Mouse (Mus musculus) embryo, embryonic 11.5 days (tissue): ENCODE measurements at regions not wholly inside any gene's neighbourhood (a gene's known extent, or its start where the extent isn't known, plus 50 kb on each side); places are given as distances from the start of the nearest gene placed in this dataset.

ENCODE experiments used
- DNase-seq: peaks from one replicate; pipeline ENCODE4 v3.0.0-alpha.2; 2012; ENCODE audit warnings: low read depth, low spot score

GRCm38 (mm10) chr3:159689743-159690142 is 90.8 kb downstream of the Rpe65 start:
- no peak for DNase-seq

- DNase-seq: peak; percentile 19
These were observed 114.9 kb upstream of the Wls start for GRCm38 (mm10) chr3:159724340-159725119.

- DNase-seq: no peak
These were observed 107.3 kb upstream of the Wls start for GRCm38 (mm10) chr3:159732201-159732600.

- DNase-seq: no peak
These were observed 106.3 kb upstream of the Wls start for GRCm38 (mm10) chr3:159733141-159733540.

- DNase-seq: no peak
These were observed 104.9 kb upstream of the Wls start for GRCm38 (mm10) chr3:159734547-159734946.

- DNase-seq: no peak
These were observed 103.4 kb upstream of the Wls start for GRCm38 (mm10) chr3:159736070-159736469.

- DNase-seq: no peak
These were observed 98.7 kb upstream of the Wls start for GRCm38 (mm10) chr3:159740600-159741279.

GRCm38 (mm10) chr3:159741816-159742215 is 97.7 kb upstream of the Wls start:
- DNase-seq: no peak

GRCm38 (mm10) chr3:159759740-159760139 is 79.7 kb upstream of the Wls start:
- DNase-seq: no peak

- DNase-seq: no peak
These were observed 79.2 kb upstream of the Wls start for GRCm38 (mm10) chr3:159760293-159760692.

GRCm38 (mm10) chr3:159760949-159761348 is 78.5 kb upstream of the Wls start:
- DNase-seq: no peak

GRCm38 (mm10) chr3:159782222-159782844 is 57.1 kb upstream of the Wls start:
- DNase-seq: peak; percentile 30

GRCm38 (mm10) chr3:159787776-159788175 is 51.7 kb upstream of the Wls start:
- DNase-seq: no peak
